Mouse (Mus musculus): ENCODE results near the gene Pcid2. TPM values are rescaled to one million over a fixed set of nuclear protein-coding genes. Genes with fewer than 3 reads are reported as not detected.
"Not testable (repeated sequence)": the region's sequence is repeated elsewhere in the genome, so short reads cannot be mapped to it uniquely, and the experiment has no call there.

The Pcid2 gene
- polyA plus RNA-seq, 1 experiment, result 10.0 TPM

DNA sequence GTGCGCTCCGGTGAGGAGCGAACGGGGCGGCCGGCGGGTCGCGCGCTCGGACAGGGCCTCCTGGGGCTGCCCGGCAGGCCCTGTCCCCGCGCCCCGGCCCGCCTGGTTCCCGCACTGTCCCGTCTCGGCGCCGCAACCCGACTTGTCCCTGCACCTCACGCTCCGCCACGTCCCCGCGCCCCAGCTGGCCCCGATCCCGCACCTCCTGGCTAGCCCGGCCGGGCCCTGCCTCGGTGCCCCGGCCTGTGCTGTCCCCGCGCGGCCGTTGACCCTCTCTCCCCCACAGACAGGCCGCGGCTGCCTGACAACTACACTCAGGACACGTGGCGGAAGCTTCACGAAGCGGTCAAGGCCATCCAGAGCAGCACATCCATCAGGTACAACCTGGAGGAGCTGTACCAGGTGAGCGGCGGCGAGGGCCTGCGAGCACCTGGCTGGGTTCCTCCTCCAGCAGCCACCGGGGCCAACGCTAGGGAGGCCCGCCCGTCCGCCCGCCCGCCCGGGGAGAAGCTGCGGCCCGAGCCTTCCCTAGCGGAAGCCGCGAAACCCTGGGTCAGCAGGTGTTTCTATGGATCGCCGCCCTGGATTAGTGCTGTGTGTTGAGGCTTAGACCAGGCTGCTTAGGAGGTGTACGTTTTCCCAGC, 771 bp upstream of the Pcid2 start:
- Histone ChIP-seq H3K36me3 (replicated peaks; ENCODE audit: low read length) (peaks cover 29% of the 10 kb centered on the region), H3K4me3 (replicated peaks) (peak overlapping the region; percentile 99), H3K27me3 (replicated peaks) (no peaks in the 10 kb centered on the region), H3K9me3 (no peaks in the 10 kb centered on the region), H3K4me1 (peaks cover 65% of the 10 kb centered on the region)
- TF ChIP-seq FLI1 (IDR thresholded peaks at IDR 0.05; ENCODE audit: low read length), result no peak
- no peak for TF ChIP-seq GATA1 (IDR thresholded peaks at IDR 0.05; ENCODE audit: borderline replicate concordance, low read length)

GRCm38 (mm10) chr8:13104691-13105086, 570 bp downstream of the Pcid2 start:
- Histone ChIP-seq H3K4me1 (peaks cover 60% of the 10 kb centered on the region), H3K27me3 (replicated peaks) (no peaks in the 10 kb centered on the region), H3K4me3 (replicated peaks) (peak overlapping the region; percentile 99), H3K9me3 (no peaks in the 10 kb centered on the region), H3K36me3 (replicated peaks; ENCODE audit: low read length) (peaks cover 32% of the 10 kb centered on the region)
- TF ChIP-seq GATA1 (IDR thresholded peaks at IDR 0.05; ENCODE audit: borderline replicate concordance, low read length), result no peak
- TF ChIP-seq FLI1 (IDR thresholded peaks at IDR 0.05; ENCODE audit: low read length), result no peak; the same call in 1 of the 2 replicates

DNA sequence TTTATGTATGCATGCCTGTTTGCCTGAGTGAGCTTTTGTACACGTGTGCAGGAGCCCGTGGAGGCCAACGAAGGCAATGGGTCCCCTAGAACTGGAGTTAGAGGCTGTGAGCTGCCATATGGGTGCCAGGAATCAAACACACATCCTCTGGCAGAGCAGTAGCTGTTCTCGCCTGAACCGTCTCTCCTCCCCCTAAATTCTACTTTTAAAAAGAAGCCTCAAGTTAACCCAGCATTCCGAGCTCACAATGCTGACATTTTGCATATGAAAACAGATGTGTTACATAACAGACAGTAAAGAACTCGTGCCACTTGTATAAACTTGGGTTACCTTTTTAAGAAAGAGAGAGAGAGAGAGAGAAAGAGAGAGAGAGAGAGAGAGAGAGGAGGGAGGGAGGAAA, 27.7 kb downstream of the Pcid2 start:
- Histone ChIP-seq H3K27me3 (replicated peaks) (no peaks in the 10 kb centered on the region), H3K4me3 (replicated peaks) (no peak overlapping the region), H3K9me3 (no peaks in the 10 kb centered on the region), H3K36me3 (replicated peaks; ENCODE audit: low read length) (peaks cover 100% of the 10 kb centered on the region), H3K4me1 (peaks cover 12% of the 10 kb centered on the region; the same call in 1 of the 2 replicates)
- no peak for TF ChIP-seq GATA1 (IDR thresholded peaks at IDR 0.05; ENCODE audit: borderline replicate concordance, low read length)
- TF ChIP-seq FLI1 (IDR thresholded peaks at IDR 0.05; ENCODE audit: low read length), result no peak

- not testable (repeated sequence) for H3K9me3 ChIP-seq
- peaks cover 90% of the 10 kb centered on the region for H3K36me3 ChIP-seq (replicated peaks; ENCODE audit: low read length)
- H3K4me3 ChIP-seq (replicated peaks), result peak overlapping the region; percentile 43
Observed at GRCm38 (mm10) chr8:13075579-13075978, 29.7 kb downstream of the Pcid2 start.

GRCm38 (mm10) chr8:13075044-13075443, 30.2 kb downstream of the Pcid2 start:
- no peak for TF ChIP-seq GATA1 (IDR thresholded peaks at IDR 0.05; ENCODE audit: borderline replicate concordance, low read length)
- no peak for TF ChIP-seq FLI1 (IDR thresholded peaks at IDR 0.05; ENCODE audit: low read length)
- Histone ChIP-seq H3K4me3 (replicated peaks) (peak overlapping the region; percentile 9), H3K36me3 (replicated peaks; ENCODE audit: low read length) (peaks cover 84% of the 10 kb centered on the region), H3K4me1 (peaks cover 12% of the 10 kb centered on the region; the same call in 1 of the 2 replicates), H3K9me3 (no peaks in the 10 kb centered on the region), H3K27me3 (replicated peaks) (no peaks in the 10 kb centered on the region)

More at GRCm38 (mm10) chr8:13075579-13075978, 29.7 kb downstream of the Pcid2 start:
- H3K27me3 ChIP-seq (replicated peaks), result not testable (repeated sequence)
- peaks cover 12% of the 10 kb centered on the region; the same call in 1 of the 2 replicates for H3K4me1 ChIP-seq

DNA sequence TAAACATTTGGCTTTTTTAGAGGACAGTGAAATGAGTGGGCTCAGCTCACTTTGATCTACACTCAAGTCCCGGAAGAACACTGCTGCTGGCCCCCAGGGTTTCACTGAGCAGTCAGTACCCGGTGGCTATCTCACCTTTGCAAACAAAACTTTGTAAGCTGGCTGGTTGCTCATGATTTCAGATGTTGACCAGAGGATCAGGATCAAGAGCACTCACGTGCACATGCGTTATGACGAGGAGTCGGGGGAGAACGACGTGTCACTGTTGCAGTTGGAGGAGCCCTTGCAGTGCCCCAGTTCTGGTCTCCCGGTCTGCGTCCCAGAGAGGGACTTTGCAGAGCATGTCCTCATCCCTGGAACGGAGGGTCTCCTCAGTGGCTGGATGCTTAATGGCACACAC, 32.0 kb downstream of the Pcid2 start:
- TF ChIP-seq GATA1 (IDR thresholded peaks at IDR 0.05; ENCODE audit: borderline replicate concordance, low read length) (no peak), FLI1 (IDR thresholded peaks at IDR 0.05; ENCODE audit: low read length) (no peak)
- H3K27me3 ChIP-seq (replicated peaks), result no peaks in the 10 kb centered on the region
- no peaks in the 10 kb centered on the region for H3K9me3 ChIP-seq
- peaks cover 66% of the 10 kb centered on the region for H3K36me3 ChIP-seq (replicated peaks; ENCODE audit: low read length)
- H3K4me3 ChIP-seq (replicated peaks), result no peak overlapping the region
- H3K4me1 ChIP-seq, result peaks cover 12% of the 10 kb centered on the region; the same call in 1 of the 2 replicates

DNA sequence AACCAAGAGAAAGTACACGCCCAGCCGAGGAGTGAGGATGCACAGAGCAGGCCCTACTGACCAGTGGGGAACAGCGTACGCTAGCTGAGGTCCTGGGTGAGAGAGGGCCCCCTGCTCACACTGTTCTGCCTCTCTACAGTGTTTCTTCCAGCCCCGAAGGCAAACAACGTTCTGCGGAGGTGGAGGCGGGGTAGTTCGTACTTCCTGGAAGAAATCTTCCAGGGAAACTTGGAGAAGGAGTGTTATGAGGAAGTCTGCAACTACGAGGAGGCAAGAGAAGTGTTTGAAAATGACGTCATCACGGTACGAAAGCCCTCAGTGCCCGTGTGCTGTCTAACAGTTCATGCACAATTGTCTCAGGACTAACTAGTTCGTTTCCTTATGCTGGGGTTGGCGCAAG, 42.1 kb downstream of the Pcid2 start:
- Histone ChIP-seq H3K9me3 (peaks cover 4% of the 10 kb centered on the region), H3K4me3 (replicated peaks) (no peak overlapping the region), H3K36me3 (replicated peaks; ENCODE audit: low read length) (no peaks in the 10 kb centered on the region), H3K27me3 (replicated peaks) (peaks cover 57% of the 10 kb centered on the region), H3K4me1 (peaks cover 7% of the 10 kb centered on the region; the same call in 1 of the 2 replicates)
- TF ChIP-seq FLI1 (IDR thresholded peaks at IDR 0.05; ENCODE audit: low read length), result no peak
- TF ChIP-seq GATA1 (IDR thresholded peaks at IDR 0.05; ENCODE audit: borderline replicate concordance, low read length), result no peak

DNA sequence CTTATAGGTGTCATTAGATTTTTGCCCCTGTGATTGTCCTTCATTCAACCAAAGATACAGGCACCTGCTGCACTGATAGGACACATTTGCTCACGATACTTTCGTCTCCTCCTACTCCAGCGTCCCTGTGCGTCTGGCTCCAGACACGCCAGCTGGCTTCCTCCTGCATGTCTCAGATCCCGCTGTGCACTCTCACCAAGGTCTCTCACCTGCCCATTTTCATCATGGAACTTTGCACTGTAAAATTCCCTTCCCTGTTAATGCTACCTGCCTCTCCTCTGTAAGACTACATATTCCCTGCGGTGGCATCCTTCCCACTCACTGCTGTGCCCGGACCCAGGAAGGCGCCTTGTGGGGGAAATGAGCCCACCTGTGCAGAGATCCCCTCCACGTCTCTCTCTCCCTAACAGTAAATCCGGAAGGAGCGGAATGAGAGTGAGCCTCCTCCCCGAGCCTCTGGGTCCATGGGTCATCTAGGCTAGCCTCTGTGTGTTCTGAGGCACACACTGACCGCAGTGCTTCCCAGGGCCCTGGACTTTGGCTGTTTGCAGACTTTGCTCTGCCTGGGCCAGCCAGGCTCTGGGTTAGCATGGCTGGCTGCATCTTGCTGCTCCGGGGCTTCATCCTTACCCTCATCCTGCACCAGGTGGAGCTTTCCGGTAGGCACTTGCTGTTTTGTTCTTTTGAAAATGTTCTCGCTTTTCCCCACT, 44.7 kb downstream of the Pcid2 start, which contains the start of gene Proz:
Proz (plus strand) TSS at position 474 of the 710 bp plus-strand sequence.
- no peak within 1 kb of the TSS for H3K4me3 ChIP-seq (replicated peaks)
- H3K4me1 ChIP-seq, result peaks cover 10% of the 10 kb centered on the region; the same call in 1 of the 2 replicates
- peaks cover 4% of the 10 kb centered on the region for H3K9me3 ChIP-seq
- H3K36me3 ChIP-seq (replicated peaks; ENCODE audit: low read length), result peaks cover 14% of the 10 kb centered on the region
- H3K27me3 ChIP-seq (replicated peaks), result peaks cover 46% of the 10 kb centered on the region
- TF ChIP-seq GATA1 (IDR thresholded peaks at IDR 0.05; ENCODE audit: borderline replicate concordance, low read length), result no peak

- TF ChIP-seq FLI1 (IDR thresholded peaks at IDR 0.05; ENCODE audit: low read length) (no peak), GATA1 (IDR thresholded peaks at IDR 0.05; ENCODE audit: borderline replicate concordance, low read length) (no peak)
- H3K4me1 ChIP-seq, result peaks cover 3% of the 10 kb centered on the region; the same call in 1 of the 2 replicates
- H3K36me3 ChIP-seq (replicated peaks; ENCODE audit: low read length), result peaks cover 47% of the 10 kb centered on the region
- peaks cover 29% of the 10 kb centered on the region for H3K27me3 ChIP-seq (replicated peaks)
- no peak overlapping the region for H3K4me3 ChIP-seq (replicated peaks)
- peaks cover 4% of the 10 kb centered on the region for H3K9me3 ChIP-seq
Observed at GRCm38 (mm10) chr8:13057351-13057750, 47.9 kb downstream of the Pcid2 start.

GRCm38 (mm10) chr8:13050550-13050949, 54.7 kb downstream of the Pcid2 start:
- H3K4me1 ChIP-seq, result peaks cover 18% of the 10 kb centered on the region
- peaks cover 8% of the 10 kb centered on the region for H3K27me3 ChIP-seq (replicated peaks)
- TF ChIP-seq FLI1 (IDR thresholded peaks at IDR 0.05; ENCODE audit: low read length) (no peak), GATA1 (IDR thresholded peaks at IDR 0.05; ENCODE audit: borderline replicate concordance, low read length) (no peak)
- H3K4me3 ChIP-seq (replicated peaks), result no peak overlapping the region
- peaks cover 99% of the 10 kb centered on the region for H3K36me3 ChIP-seq (replicated peaks; ENCODE audit: low read length)
- H3K9me3 ChIP-seq, result peaks cover 4% of the 10 kb centered on the region
